Mouse (Mus musculus) ES-Bruce4 (cell line): Measurements from ENCODE around the gene Trappc4.

Experiments used
- CTCF ChIP-seq: IDR thresholded peaks from one replicate; pipeline ENCODE4 v1.8.1; 2011; ENCODE audit warnings: low read depth, low read length
- EP300 ChIP-seq: IDR thresholded peaks from 2 replicates; pipeline ENCODE4 v1.6.1; 2011; ENCODE audit warnings: low read depth, low read length; ENCODE audit not compliant: insufficient read depth
- POLR2A ChIP-seq: IDR thresholded peaks from one replicate; pipeline ENCODE4 v1.8.1; 2011; ENCODE audit warnings: low read length; ENCODE audit not compliant: insufficient read depth

DNA sequence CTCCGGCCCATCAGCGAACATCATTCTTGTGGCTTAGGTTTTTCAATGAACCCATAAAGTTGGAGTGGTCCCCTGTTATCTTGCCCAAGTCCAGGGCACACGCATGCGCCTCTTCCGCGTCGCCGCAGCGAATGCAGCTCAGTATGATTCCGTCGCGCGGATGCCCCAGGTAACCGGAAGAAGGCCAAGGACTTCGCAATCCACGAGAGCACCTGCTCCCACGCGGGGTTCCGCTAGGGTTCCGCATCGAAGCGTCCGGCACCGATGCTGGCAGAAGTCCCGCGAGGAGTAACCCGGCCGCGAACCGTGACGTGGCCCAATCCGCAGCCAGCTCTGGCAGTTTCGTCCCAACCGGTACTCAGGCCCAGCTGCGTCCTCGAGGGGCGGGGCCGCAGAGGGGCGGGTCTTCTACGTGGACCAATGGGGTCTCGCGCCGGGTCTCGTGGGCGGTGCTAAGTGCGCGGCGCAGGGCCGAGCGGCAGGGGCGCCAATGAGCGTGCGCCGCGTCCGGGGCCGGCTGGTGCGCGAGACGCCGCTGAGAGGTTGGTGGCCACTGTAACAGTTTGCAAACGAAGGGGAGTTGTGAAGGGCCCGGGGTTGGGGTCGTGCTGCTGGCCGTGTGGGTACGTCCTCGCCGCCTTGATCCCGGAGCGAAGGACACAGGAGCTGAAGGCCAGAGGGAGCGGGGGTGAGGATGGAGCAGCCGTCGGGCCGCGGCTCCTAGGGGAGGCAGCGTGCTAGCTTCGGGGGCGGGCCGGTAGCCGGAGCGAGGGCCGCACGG is 28.2 kb downstream of the Trappc4 start, which contains the start of gene Hyou1:
- no peak for TF ChIP-seq CTCF
- peak; percentile 79 for TF ChIP-seq POLR2A
- 0 out of 2 replicates have a peak, but pooled peaks have one; percentile 40 for TF ChIP-seq EP300
